Mouse (Mus musculus) myocyte (in vitro differentiated cells): ENCODE measurements around the gene Myom1.

Experiments used
- CEBPB ChIP-seq: IDR thresholded peaks from 2 replicates; pipeline ENCODE4 v1.6.1; 2011; ENCODE audit warnings: mild to moderate bottlenecking, moderate library complexity; ENCODE audit not compliant: poor library complexity, insufficient read depth, severe bottlenecking
- POLR2A ChIP-seq: IDR thresholded peaks from one replicate; pipeline ENCODE4 v1.6.1; 2011; ENCODE audit warnings: low read depth, mild to moderate bottlenecking, control low read depth, moderate library complexity; ENCODE audit not compliant: insufficient read length
- POLR2AphosphoS2 ChIP-seq: IDR thresholded peaks from one replicate; pipeline ENCODE4 v1.6.1; 2011; ENCODE audit warnings: low read depth, control low read depth; ENCODE audit not compliant: insufficient read length
- TCF12 ChIP-seq: IDR thresholded peaks from one replicate; pipeline ENCODE4 v1.6.1; 2011; ENCODE audit warnings: mild to moderate bottlenecking, control low read depth; ENCODE audit not compliant: poor library complexity, insufficient read depth, severe bottlenecking

DNA sequence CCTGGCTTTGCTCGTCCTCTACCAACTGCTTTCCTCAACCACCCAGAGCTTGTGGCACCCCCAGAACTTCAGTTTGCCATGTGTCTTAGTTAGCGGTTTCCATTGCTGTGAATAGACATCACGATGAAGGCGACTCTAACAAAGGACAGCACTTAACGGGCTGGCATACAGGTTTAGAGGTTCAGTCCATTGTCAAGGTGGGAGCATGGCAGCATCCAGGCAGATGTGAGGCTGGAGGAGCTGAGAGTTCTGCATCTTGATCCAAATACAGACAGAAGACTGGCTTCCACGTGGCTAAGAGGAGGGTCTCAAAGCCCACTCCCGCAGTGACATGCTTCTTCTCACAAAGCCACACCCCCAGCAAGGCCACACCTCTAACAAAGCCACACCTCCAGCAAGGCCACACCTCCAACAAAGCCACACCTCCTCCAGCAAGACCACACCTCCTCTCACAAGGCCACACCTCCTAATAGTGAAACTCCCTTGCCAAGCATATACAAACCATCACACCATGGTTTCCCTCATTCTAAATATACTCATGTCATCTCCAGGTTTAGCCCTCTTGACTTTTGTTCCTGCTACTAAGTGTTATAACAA lies 8.3 kb downstream of the Myom1 start:
- TF ChIP-seq POLR2A = no peak
- TF ChIP-seq POLR2AphosphoS2 = no peak
- TF ChIP-seq CEBPB = no peak
- TF ChIP-seq TCF12 = no peak
